Mouse (Mus musculus) left cerebral cortex, postnatal 36 days (tissue): ENCODE measurements around the gene Gstp1. TPM values are rescaled to one million over a fixed set of nuclear protein-coding genes. Genes with fewer than 3 reads are reported as not detected.

ENCODE experiments used
- DNase-seq, 2 experiments: peaks; one replicate each; pipeline ENCODE4 v3.0.0; 2021 to 2022; ENCODE audit warnings: low spot score in 2 of 2, mixed read lengths in 1 of 2
- intact Hi-C: fragments of 180-260 bp; cut with DNase I; formaldehyde crosslinking; loops from one replicate; pipeline ENCODE4 v1.15.1; 2025
- total RNA-seq, 2 experiments: library from RNA; stranded (reverse); gene quantifications; 2 replicates each; pipeline ENCODE4 v1.2.3; 2021

The Gstp1 gene
- total RNA-seq, 2 experiments from 2014 or later: 301 to 332 TPM

- intact Hi-C loops: loop anchor here (10.0 kb wide), 1 partner anchor 214 kb away; no protein-coding TSS in a partner anchor
- DNase-seq: no peak
These were observed 26.7 kb downstream of the Gstp1 start for GRCm38 (mm10) chr19:4011086-4011485.

GRCm38 (mm10) chr19:4005971-4006370 lies 31.8 kb downstream of the Gstp1 start:
- DNase-seq: no peak
- intact Hi-C loops: no loop called here

DNA sequence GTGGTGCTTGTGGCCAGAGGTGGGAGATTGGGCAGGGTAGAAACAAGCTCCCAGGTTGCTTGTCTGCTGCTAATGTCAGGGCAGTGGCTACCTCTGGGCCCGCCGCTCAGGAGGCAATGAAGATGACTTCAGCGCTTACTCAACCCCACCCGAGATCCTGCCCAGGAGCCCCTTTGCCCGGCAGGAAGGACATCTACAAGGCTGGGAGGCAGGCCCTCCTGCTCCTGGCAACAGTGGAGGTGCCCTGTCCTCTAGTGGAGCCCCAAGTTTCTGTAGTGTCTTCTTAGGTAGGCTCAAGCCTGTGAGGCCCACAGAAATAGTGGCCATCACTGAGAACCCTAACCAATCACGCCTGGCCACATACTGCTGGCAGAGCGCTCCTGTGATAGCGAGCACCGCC lies 32.7 kb downstream of the Gstp1 start:
- no peak for DNase-seq
- intact Hi-C loops: no loop called here

DNA sequence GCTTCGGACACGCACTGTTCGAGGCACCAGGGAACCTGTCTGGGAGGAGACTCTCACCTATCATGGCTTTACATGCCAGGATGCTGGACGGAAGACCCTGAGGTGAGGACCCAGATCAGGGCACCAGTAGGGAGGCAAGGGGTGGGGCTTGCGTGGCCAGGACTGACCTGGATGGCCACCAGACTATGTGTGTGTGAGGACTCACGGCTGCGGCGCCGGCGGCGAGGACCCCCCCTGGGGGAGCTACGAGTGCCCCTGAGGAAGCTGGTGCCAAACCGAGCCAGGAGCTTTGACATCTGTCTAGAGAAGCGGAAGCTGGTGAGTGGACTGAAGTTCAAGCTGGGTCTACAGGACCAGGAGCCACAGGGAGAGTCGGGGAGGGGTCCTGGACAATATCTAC lies 33.5 kb downstream of the Gstp1 start:
- no peak for DNase-seq
- intact Hi-C loops: no loop called here

- intact Hi-C loops: no loop called here
- DNase-seq: no peak
These were observed 34.1 kb downstream of the Gstp1 start for GRCm38 (mm10) chr19:4003641-4004040.

DNA sequence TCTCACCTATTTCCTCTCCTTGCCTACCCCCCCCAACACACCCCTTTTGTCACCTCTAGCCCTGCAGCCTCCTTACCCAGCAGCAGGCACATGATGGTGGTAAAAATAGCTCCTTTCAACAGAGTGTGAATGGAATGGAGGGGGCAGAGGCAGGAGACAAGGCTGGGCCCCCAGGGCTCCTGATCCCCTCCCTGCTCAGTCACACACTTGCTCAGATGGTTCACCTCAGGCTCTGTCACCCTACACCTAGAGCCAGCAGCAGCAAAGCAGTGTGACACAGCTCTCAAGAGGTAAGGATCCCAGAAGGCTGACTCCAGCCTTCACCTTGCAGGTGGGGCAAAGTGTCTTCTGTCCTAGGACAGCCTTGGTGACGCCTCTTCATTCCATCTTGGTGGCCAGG lies 34.7 kb downstream of the Gstp1 start, which contains the start of gene Doc2g:
Gene Doc2g, plus strand, starts transcription at position 202 of the 400 bp plus-strand sequence.
- no peak for DNase-seq
- intact Hi-C loops: no loop called here

DNA sequence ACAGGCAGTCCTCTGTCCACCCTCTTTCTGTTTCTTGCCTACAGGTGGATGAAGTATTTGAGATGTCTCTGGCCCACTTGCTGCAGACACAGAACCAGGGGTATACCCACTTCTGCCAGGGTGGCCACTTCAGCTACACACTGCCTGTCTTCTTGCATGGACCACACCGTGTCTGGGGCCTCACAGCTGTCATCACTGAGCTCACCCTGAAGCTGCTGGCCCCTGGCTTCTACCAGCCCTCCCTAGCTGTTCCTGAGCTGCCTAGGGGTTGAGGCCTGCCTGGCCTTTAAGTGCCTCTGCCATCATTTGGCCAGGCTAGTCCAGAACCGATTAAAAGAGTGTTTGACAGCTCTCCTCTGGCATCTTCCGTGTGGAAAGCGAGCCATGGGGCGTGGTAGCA lies 36.0 kb downstream of the Gstp1 start:
- intact Hi-C loops: no loop called here
- DNase-seq: no peak

DNA sequence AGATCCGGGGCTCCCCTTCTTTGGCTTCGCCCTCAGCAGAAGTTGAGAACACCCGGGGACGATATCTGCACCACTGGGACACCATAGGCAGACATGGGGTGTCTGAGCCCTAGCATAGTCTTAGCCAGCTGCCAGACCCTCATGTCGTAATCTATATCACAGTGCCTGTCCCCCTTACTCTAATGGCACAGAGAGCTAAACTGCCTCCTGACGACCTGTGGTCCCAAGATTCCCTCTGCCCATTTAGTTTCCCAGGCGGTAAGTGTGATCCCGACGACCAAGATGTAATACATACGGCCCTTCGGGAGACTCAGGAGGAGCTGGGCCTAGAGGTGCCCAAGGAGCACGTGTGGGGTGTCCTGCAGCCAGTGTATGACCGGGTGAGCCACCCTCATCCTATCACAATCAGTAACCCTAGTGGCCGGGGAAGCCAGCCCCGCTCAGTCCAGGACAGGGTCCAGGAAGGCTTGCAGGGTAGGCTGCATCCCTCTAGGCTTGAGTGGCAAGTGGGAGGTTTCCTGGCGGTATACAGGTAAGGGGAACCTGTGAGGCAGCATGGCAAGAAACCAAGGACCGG lies 36.7 kb downstream of the Gstp1 start:
- DNase-seq: no peak
- intact Hi-C loops: no loop called here

- intact Hi-C loops: no loop called here
- DNase-seq: peak; percentile 95 to 96
These were observed 37.5 kb downstream of the Gstp1 start, which contains the start of the genes Nudt8 and Gm49405 for GRCm38 (mm10) chr19:4000119-4000900. TSS of gene Nudt8 (plus strand) at chr19:4000580. TSS of gene Gm49405 (plus strand) at chr19:4000626.

DNA sequence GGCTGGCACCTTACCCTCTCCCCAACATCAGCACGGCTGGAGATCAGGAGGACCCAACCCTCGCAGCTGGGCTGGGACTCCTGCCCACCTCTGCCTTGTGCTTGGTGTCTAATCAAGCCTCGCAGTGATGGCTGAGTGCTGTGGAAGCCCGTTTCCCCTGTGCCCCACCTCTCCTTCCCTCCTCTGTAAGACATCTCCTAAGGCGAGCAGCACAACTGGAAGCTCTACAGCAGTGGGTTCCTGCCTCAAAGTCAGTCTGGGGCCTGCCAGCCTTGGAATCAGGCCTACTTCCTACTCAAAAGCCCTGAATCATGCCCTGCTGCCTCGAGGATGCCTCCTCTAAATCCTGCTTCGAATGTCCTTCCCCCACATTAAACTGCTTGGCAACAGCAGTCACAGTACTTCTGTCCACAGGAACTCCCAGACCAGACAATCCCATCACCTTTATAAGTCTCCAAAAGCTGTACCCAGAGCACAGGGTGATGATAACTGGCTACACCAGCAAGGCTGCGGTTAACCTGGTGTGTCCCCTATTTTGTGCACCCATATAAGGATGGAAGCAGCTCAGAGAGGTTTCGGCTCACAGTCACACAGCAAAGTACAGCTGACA lies 38.6 kb downstream of the Gstp1 start:
- no peak for DNase-seq
- intact Hi-C loops: no loop called here

DNA sequence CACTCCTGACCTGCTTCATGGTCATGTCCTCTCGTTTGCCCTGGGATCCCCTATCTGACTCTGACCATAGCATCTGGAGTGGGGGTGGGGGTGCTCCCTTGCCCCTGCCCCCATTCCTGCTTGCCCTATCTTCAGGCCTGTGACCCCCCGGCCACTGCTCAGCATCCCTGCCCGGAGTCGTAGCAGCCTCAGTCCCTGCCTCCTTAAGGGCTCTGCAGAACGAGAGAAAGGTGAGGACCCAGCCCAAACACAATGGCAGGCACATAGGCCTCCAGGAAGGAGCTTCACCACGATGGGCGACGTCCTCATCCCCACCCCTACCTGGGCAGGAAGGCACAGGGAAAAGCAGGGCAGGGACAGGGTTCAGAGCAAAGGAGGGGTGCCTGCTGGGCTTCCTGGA lies 39.5 kb downstream of the Gstp1 start:
- no peak for DNase-seq
- intact Hi-C loops: no loop called here

GRCm38 (mm10) chr19:3997231-3997630 lies 40.6 kb downstream of the Gstp1 start:
- DNase-seq: no peak
- intact Hi-C loops: no loop called here

- intact Hi-C loops: no loop called here
- DNase-seq: no peak
These were observed 41.0 kb downstream of the Gstp1 start for GRCm38 (mm10) chr19:3996747-3997146.

GRCm38 (mm10) chr19:3996106-3996505 lies 41.7 kb downstream of the Gstp1 start:
- DNase-seq: no peak
- intact Hi-C loops: no loop called here

- DNase-seq: no peak
- intact Hi-C loops: no loop called here
These were observed 42.3 kb downstream of the Gstp1 start for GRCm38 (mm10) chr19:3995505-3995904.

- DNase-seq: no peak
- intact Hi-C loops: no loop called here
These were observed 42.9 kb downstream of the Gstp1 start for GRCm38 (mm10) chr19:3994932-3995331.

GRCm38 (mm10) chr19:3992416-3992815 lies 45.4 kb downstream of the Gstp1 start, which contains the start of gene Tbx10:
TSS of gene Tbx10 (plus strand) at chr19:3992752.
- no peak for DNase-seq
- intact Hi-C loops: no loop called here

DNA sequence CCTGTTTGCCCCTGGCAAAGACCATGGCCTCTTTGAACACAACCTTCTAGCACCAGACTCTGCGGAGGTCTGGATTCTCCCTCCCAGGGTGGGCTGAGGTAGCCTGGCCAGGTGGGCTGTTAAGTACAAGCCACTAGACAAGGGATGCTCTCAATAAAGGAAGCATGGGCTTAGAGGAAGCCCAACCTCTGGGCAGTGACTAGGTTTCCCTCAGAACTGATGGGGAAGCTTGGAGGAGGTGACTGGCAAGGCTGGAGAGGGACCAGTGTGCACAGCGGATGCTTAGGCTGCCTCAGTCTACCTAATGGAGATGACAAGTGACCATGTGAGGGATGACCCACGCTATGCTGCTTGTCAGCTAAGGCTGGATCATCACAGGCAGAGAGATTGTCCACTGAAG lies 45.8 kb downstream of the Gstp1 start:
- intact Hi-C loops: no loop called here
- no peak for DNase-seq

- DNase-seq: no peak
- intact Hi-C loops: no loop called here
These were observed 46.2 kb downstream of the Gstp1 start for GRCm38 (mm10) chr19:3991562-3991961.

- intact Hi-C loops: no loop called here
- DNase-seq: no peak
These were observed 47.0 kb downstream of the Gstp1 start for GRCm38 (mm10) chr19:3990804-3991203.

GRCm38 (mm10) chr19:3988750-3989149 lies 49.0 kb downstream of the Gstp1 start:
- DNase-seq: no peak
- intact Hi-C loops: no loop called here
